Mouse (Mus musculus): ENCODE measurements around the gene Cacna1d.

DNA sequence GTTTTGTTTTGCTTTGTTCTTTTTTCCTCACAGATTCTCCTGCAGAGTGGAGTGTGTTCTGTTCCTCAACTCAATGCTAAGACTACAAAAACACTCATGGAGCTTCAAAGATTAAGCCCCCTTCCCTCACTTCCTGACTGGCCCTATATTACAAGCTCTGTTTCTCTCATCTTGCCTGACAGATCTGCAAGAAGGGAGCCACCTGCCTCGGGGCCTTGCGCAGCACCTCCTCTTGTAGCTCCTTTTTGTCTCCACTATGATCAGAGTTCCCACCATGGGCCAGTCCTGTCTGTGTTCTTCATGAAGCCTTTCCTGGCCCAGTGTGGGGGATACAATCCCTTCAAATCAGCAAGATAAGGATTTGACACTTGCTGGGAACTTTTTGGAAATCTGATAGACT lies 399.2 kb downstream of the Cacna1d start:
- TF ChIP-seq CTCF (IDR thresholded peaks at IDR 0.05; ENCODE audit: low read depth) = no peak
- TF ChIP-seq EP300 (IDR thresholded peaks at IDR 0.05; ENCODE audit: low read depth) = no peak

All from liver, postnatal 0 days (tissue).